Mouse (Mus musculus) midbrain, embryonic 10.5 days (tissue): ENCODE data around the gene Tpcn1. TPM values are rescaled to one million over a fixed set of nuclear protein-coding genes. Genes with fewer than 3 reads are reported as not detected.

Source experiments
- DNase-seq: peaks from one replicate; pipeline ENCODE4 v3.0.0-alpha.2; 2017; ENCODE audit warnings: low spot score
- H3K27ac ChIP-seq: fragments of 300-500 bp; sonication (generic); replicated peaks from 2 replicates; pipeline ENCODE4 v1.5.1; 2016; ENCODE audit warnings: mild to moderate bottlenecking
- H3K27me3 ChIP-seq: fragments of 300-500 bp; sonication (generic); 2 replicates; pipeline ENCODE4 v1.6.1; 2016; ENCODE audit warnings: low read depth, mild to moderate bottlenecking; ENCODE audit not compliant: poor library complexity, severe bottlenecking
- H3K36me3 ChIP-seq: fragments of 300-500 bp; sonication (generic); 2 replicates; pipeline ENCODE4 v1.6.1; 2016; ENCODE audit warnings: mild to moderate bottlenecking, moderate library complexity
- H3K4me1 ChIP-seq: fragments of 300-500 bp; sonication (generic); 2 replicates; pipeline ENCODE4 v1.6.1; 2016
- H3K4me3 ChIP-seq: fragments of 300-500 bp; sonication (generic); 2 replicates; pipeline ENCODE4 v1.5.1; 2016; ENCODE audit warnings: mild to moderate bottlenecking, moderate library complexity
- H3K9me3 ChIP-seq: fragments of 300-500 bp; sonication (generic); replicated peaks from 2 replicates; pipeline ENCODE4 v1.6.1; 2016; ENCODE audit warnings: mild to moderate bottlenecking
- WGBS: fragments of 180-500 bp; shearing (Covaris S2); methylation state at CpG from one replicate; pipeline ENCODE4 v1.1.7; 2016; 5-methylcytosine and 5-hydroxymethylcytosine counted together
- polyA plus RNA-seq: library from polyadenylated mRNA; unstranded; fragments of >200 nt; fragmentation: Nextera tagmentation; extraction: Ambion mirVana; gene quantifications from 2 replicates; pipeline ENCODE4 v1.2.1, GENCODE M21; 2016

Gene Tpcn1
- polyA plus RNA-seq, 1 experiment from 2014 or later, result 10.3 TPM

- no peak for DNase-seq
- H3K4me1 ChIP-seq, result peaks cover 25% of the 10 kb centered on the region
- H3K4me3 ChIP-seq, result no peak overlapping the region
- H3K27ac ChIP-seq, result no peak overlapping the region
- no peaks in the 10 kb centered on the region for H3K9me3 ChIP-seq
- 64% methylated on average over 25 of the region's 25 CpGs for WGBS
- peaks cover 25% of the 10 kb centered on the region for H3K36me3 ChIP-seq
- H3K27me3 ChIP-seq, result peaks cover 9% of the 10 kb centered on the region
Measured at GRCm38 (mm10) chr5:120606590-120607200, 18.2 kb upstream of the Tpcn1 start.

- Histone ChIP-seq H3K27me3 (peaks cover 9% of the 10 kb centered on the region), H3K4me1 (peaks cover 25% of the 10 kb centered on the region), H3K4me3 (peak overlapping the region; percentile 51), H3K27ac (peak overlapping the region; percentile 77), H3K36me3 (peaks cover 25% of the 10 kb centered on the region), H3K9me3 (no peaks in the 10 kb centered on the region)
- DNase-seq, result peak; percentile 92
- WGBS, result 3% methylated on average over 8 of the region's 8 CpGs
Measured at GRCm38 (mm10) chr5:120605688-120606087, 17.2 kb upstream of the Tpcn1 start.

GRCm38 (mm10) chr5:120605241-120605661 is 16.8 kb upstream of the Tpcn1 start:
- WGBS, result 4% methylated on average over 10 of the region's 10 CpGs
- no peak for DNase-seq
- Histone ChIP-seq H3K27me3 (peaks cover 9% of the 10 kb centered on the region), H3K27ac (peak overlapping the region; percentile 77), H3K4me1 (peaks cover 25% of the 10 kb centered on the region), H3K9me3 (no peaks in the 10 kb centered on the region), H3K36me3 (peaks cover 25% of the 10 kb centered on the region), H3K4me3 (peak overlapping the region; percentile 51)

- H3K9me3 ChIP-seq, result no peaks in the 10 kb centered on the region
- WGBS, result under 1% methylated on average over 6 of the region's 6 CpGs
- DNase-seq, result peak; percentile 78
- peaks cover 23% of the 10 kb centered on the region for H3K36me3 ChIP-seq
- peak overlapping the region; percentile 51 for H3K4me3 ChIP-seq
- H3K27me3 ChIP-seq, result peaks cover 9% of the 10 kb centered on the region
- peak overlapping the region; percentile 77 for H3K27ac ChIP-seq
- peaks cover 25% of the 10 kb centered on the region for H3K4me1 ChIP-seq
Measured at GRCm38 (mm10) chr5:120604839-120605238, 16.4 kb upstream of the Tpcn1 start.

- Histone ChIP-seq H3K27me3 (peaks cover 9% of the 10 kb centered on the region), H3K4me3 (no peak overlapping the region), H3K36me3 (peaks cover 10% of the 10 kb centered on the region), H3K9me3 (no peaks in the 10 kb centered on the region), H3K27ac (no peak overlapping the region), H3K4me1 (peaks cover 25% of the 10 kb centered on the region)
- DNase-seq, result no peak
- WGBS, result 60% methylated on average over 7 of the region's 7 CpGs
Measured at GRCm38 (mm10) chr5:120603515-120603914, 15.0 kb upstream of the Tpcn1 start.

GRCm38 (mm10) chr5:120602210-120602609 is 13.7 kb upstream of the Tpcn1 start:
- 89% methylated on average over 12 of the region's 12 CpGs for WGBS
- DNase-seq, result no peak

GRCm38 (mm10) chr5:120600946-120601668 is 12.6 kb upstream of the Tpcn1 start:
- H3K27me3 ChIP-seq, result no peaks in the 10 kb centered on the region
- 67% methylated on average over 11 of the region's 11 CpGs for WGBS
- no peak overlapping the region for H3K4me3 ChIP-seq
- H3K9me3 ChIP-seq, result no peaks in the 10 kb centered on the region
- peaks cover 25% of the 10 kb centered on the region for H3K4me1 ChIP-seq
- peak overlapping the region; percentile 64 for H3K27ac ChIP-seq
- H3K36me3 ChIP-seq, result no peaks in the 10 kb centered on the region
- DNase-seq, result peak; percentile 53

More at GRCm38 (mm10) chr5:120602210-120602609, 13.7 kb upstream of the Tpcn1 start:
- Histone ChIP-seq H3K9me3 (no peaks in the 10 kb centered on the region), H3K4me3 (no peak overlapping the region), H3K27me3 (peaks cover 9% of the 10 kb centered on the region), H3K4me1 (peaks cover 25% of the 10 kb centered on the region), H3K36me3 (0 out of 2 replicates have a peak, but pooled peaks cover 4% of the 10 kb centered on the region), H3K27ac (peak overlapping the region; percentile 64)

- H3K4me1 ChIP-seq, result peaks cover 18% of the 10 kb centered on the region
- H3K36me3 ChIP-seq, result no peaks in the 10 kb centered on the region
- WGBS, result 96% methylated on average over 6 of the region's 6 CpGs
- no peaks in the 10 kb centered on the region for H3K9me3 ChIP-seq
- no peak for DNase-seq
- no peak overlapping the region for H3K27ac ChIP-seq
- no peak overlapping the region for H3K4me3 ChIP-seq
- H3K27me3 ChIP-seq, result no peaks in the 10 kb centered on the region
Measured at GRCm38 (mm10) chr5:120599625-120600024, 11.2 kb upstream of the Tpcn1 start.

GRCm38 (mm10) chr5:120594485-120594884 is 6.0 kb upstream of the Tpcn1 start:
- WGBS, result 84% methylated on average over 6 of the region's 6 CpGs
- no peak for DNase-seq

GRCm38 (mm10) chr5:120592141-120592540 is 3.7 kb upstream of the Tpcn1 start:
- Histone ChIP-seq H3K36me3 (no peaks in the 10 kb centered on the region), H3K4me3 (no peak overlapping the region), H3K4me1 (peaks cover 22% of the 10 kb centered on the region), H3K27ac (no peak overlapping the region), H3K27me3 (peaks cover 7% of the 10 kb centered on the region; the same call in 1 of the 2 replicates), H3K9me3 (no peaks in the 10 kb centered on the region)
- WGBS, result 69% methylated on average over 7 of the region's 7 CpGs
- no peak for DNase-seq

More at GRCm38 (mm10) chr5:120594485-120594884, 6.0 kb upstream of the Tpcn1 start:
- no peaks in the 10 kb centered on the region for H3K36me3 ChIP-seq
- no peaks in the 10 kb centered on the region for H3K9me3 ChIP-seq
- no peaks in the 10 kb centered on the region for H3K27me3 ChIP-seq
- no peak overlapping the region for H3K27ac ChIP-seq
- no peak overlapping the region for H3K4me3 ChIP-seq
- 0 out of 2 replicates have a peak, but pooled peaks cover 3% of the 10 kb centered on the region for H3K4me1 ChIP-seq

- Histone ChIP-seq H3K4me3 (no peak overlapping the region), H3K9me3 (no peaks in the 10 kb centered on the region), H3K27ac (no peak overlapping the region), H3K36me3 (no peaks in the 10 kb centered on the region), H3K27me3 (peaks cover 18% of the 10 kb centered on the region), H3K4me1 (peaks cover 34% of the 10 kb centered on the region)
- no peak for DNase-seq
- 76% methylated on average over 16 of the region's 16 CpGs for WGBS
Measured at GRCm38 (mm10) chr5:120590356-120591010, 2.0 kb upstream of the Tpcn1 start.

GRCm38 (mm10) chr5:120587940-120588568 is 419 bp downstream of the Tpcn1 start:
- peaks cover 18% of the 10 kb centered on the region for H3K27me3 ChIP-seq

More at GRCm38 (mm10) chr5:120587940-120588568, 419 bp downstream of the Tpcn1 start:
- Histone ChIP-seq H3K27ac (peak overlapping the region; percentile 88), H3K4me3 (peak overlapping the region; percentile 75), H3K4me1 (peaks cover 45% of the 10 kb centered on the region), H3K9me3 (no peaks in the 10 kb centered on the region), H3K36me3 (peaks cover 18% of the 10 kb centered on the region)
- 2% methylated on average over 29 of the region's 29 CpGs for WGBS
- DNase-seq, result no peak
